Mouse (Mus musculus): ENCODE measurements around the gene Slc6a4.

The Slc6a4 gene

DNA sequence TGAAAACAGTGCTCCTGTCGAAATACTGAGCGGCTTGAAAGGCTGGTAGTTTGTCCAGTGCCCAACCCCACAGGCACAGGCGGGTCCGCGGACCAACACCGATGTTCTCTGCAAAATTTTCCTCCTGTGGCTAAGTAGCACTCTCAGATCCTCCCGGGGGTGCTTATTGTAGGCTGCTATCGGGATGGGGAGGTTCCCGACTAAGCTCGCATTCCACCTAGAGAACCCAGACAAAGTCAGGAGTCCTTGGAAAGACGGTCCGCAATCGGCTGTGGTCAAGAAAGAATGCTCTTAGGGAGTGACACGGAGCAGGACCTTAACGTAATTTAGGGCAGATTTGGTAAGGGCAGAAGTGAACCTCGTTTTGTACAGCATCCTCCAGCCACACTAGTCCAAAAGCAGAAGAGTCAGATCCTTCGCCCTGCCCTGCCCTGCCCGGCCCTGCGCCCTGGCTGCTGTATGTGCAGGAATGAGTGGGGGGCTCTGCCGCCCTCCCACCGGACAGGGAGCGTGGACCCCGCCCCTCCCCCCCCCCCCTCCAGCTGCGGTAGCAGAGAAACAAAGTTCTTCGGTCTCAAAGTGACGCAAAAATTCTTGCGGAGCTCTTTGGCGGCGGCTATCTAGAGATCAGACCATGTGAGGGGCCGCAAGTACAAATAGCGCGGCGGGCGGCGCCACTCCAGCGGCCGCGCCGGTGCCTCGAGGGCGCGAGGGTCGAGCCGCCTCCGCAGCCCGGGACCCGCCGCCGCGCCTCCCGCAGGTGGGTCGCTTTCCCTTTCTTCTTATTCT, at the start of gene Slc6a4:
Slc6a4 (plus strand) TSS at position 688 of the 789 bp plus-strand sequence.
- peak in 1 of 2 experiments; percentile 5 for DNase-seq

GRCm38 (mm10) chr11:76953536-76953935, 44.9 kb upstream of the Slc6a4 start:
- DNase-seq = peak in 1 of 2 experiments; percentile 23

GRCm38 (mm10) chr11:76965703-76966102, 32.7 kb upstream of the Slc6a4 start:
- no peak for DNase-seq

GRCm38 (mm10) chr11:76970328-76970727, 28.1 kb upstream of the Slc6a4 start:
- DNase-seq = no peak

- peak in 1 of 2 experiments; percentile 19 for DNase-seq
Observed at GRCm38 (mm10) chr11:76974680-76975319, 23.6 kb upstream of the Slc6a4 start.

DNA sequence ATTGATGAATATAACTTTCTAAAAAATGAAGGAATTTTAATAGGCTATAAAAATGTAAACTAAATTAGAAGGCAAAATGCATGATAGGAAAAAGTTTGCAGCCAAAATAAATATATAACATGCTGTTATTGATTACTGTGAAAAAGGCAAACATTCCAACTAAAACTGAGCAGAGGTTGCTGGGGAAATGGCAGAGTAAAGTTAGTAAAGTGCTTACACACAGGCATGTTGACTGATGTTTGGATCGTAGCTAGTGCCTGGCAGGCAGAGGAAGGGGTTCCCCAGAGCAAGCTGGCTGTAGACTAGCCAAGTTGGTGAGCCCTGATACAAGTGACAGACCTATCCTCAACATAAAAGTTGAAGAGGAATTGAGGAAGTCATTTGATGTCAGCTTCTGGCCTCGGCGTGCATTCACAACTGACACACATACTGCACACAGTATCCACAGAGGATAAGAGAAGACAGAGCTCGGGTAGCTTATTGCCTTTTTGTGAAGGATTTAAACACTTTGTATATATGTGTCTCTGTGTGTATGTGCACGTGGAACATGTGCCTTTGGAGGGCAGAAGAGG, 16.7 kb upstream of the Slc6a4 start:
- DNase-seq = no peak

DNA sequence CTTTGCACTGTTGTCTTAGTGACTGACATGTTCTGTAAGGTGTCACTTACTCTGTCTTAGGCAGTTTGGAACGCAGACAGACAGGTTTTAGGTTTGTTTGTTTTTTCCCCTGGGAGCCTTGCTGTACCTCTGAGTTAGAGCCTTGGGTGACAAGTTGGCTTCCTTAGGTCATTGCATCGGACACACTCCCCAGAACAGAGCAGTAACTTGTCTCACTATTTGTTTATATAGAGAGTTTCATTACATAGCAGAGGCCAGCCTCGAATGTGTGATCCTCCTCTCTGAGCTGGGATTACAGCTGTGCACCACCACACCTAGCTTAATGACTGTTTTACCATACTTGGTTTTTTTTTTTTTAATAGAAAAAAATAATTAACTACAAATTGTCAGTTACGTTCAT, 16.0 kb upstream of the Slc6a4 start:
- no peak for DNase-seq

GRCm38 (mm10) chr11:76983641-76984040, 14.8 kb upstream of the Slc6a4 start:
- no peak for DNase-seq

GRCm38 (mm10) chr11:76984173-76984572, 14.2 kb upstream of the Slc6a4 start:
- DNase-seq = no peak

- DNase-seq = no peak
Observed at GRCm38 (mm10) chr11:76990839-76991238, 7.6 kb upstream of the Slc6a4 start.

- DNase-seq = no peak
Observed at GRCm38 (mm10) chr11:76992886-76993285, 5.5 kb upstream of the Slc6a4 start.

DNA sequence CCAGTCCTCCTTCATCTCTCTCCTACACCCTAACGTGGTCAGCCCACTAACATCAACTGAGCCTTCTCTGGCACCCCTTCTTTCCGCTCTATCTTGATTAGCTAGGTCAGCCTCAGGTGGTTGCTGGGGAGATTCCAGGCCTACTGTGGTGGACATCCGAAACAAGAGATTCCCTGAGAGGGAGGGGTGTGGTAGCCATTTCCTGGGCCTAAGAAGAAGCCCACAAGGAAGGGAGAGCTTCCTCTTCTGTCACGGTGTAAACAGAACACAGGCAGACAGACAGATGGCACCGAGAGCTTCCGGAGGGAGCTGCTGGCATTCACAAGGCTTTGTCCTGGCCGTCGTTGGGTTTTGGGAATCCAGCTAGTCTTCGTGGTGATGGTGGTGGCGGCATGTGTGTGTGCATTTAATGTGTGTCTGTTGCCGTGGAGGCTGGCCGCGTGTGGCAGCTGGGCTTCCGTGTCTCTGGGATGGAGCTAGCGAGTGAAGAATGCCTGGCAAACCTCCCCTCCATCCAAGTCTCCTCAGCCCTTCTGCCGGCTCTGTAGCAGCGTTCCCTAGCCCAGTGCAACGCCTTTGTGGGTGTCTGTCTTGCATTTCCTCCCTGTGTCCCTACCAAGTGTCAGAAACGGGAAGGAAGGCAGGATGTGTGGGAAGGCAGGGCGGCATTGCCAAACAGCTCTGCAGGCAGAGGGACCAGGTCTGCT, 2.3 kb upstream of the Slc6a4 start:
- peak in 1 of 2 experiments; percentile 2 for DNase-seq

- DNase-seq = peak; percentile 56 to 78
Observed at GRCm38 (mm10) chr11:76997305-76997704, 1.1 kb upstream of the Slc6a4 start.

GRCm38 (mm10) chr11:76998705-76999226, 363 bp downstream of the Slc6a4 start:
- DNase-seq = no peak

- DNase-seq = no peak
Observed at GRCm38 (mm10) chr11:77000741-77001140, 2.3 kb downstream of the Slc6a4 start.

- DNase-seq = no peak
Observed at GRCm38 (mm10) chr11:77002361-77002760, 4.0 kb downstream of the Slc6a4 start.

- no peak for DNase-seq
Observed at GRCm38 (mm10) chr11:77005881-77006280, 7.5 kb downstream of the Slc6a4 start.

GRCm38 (mm10) chr11:77006616-77007015, 8.2 kb downstream of the Slc6a4 start:
- no peak for DNase-seq

- DNase-seq = peak; percentile 20 to 45
Observed at GRCm38 (mm10) chr11:77009069-77010025, 10.9 kb downstream of the Slc6a4 start.

GRCm38 (mm10) chr11:77010762-77011475, 12.5 kb downstream of the Slc6a4 start:
- DNase-seq = peak; percentile 11 to 14

DNA sequence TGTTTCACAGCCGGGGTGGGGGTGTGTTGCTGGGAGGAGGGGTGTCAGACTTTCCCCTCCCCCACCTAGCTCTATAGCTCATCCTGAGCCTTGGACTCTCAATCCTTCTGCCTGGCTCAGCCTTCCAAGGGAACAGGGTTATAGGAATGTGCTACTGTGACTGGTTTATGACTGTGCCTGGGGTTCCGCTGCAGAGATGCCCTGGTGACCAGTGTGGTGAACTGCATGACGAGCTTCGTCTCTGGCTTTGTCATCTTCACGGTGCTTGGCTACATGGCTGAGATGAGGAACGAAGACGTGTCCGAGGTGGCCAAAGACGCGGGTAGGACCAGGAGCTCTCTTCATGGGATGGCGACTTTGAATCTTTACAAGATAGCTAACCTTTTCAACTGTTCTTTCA, 19.6 kb downstream of the Slc6a4 start:
- DNase-seq = no peak

Data from kidney, adult 8-10 months (tissue).